Mouse (Mus musculus) WW6 (cell line): ENCODE data around the gene Col17a1.
A peak's percentile ranks its signal among the peaks of the same experiment; 100 is the strongest.

Source experiments
- DNase-seq: peaks from one replicate; pipeline ENCODE4 v3.0.0-alpha.2; 2013; ENCODE audit warnings: low read depth, low spot score

Col17a1 gene

DNA sequence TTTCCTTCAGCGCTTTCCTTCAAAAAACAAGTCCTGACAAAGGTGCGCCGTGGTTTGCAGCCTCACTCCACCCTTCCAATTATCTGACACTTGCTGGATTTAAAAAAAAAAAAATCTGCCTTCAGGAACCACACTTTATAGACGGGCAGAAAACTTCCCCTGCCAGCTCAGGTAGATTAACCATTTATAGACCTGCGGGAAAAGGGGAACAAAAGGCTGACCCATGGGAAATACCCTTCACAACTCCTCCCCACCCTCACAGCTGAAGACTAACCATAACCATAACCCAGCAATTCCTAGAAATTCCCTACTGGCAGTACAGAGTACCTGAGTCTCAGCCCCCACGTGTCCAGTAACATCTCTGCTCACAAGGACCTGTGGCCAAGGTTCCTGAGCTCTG, at the start of gene Col17a1:
Gene Col17a1, minus strand, starts transcription at position 101 of the 400 bp plus-strand sequence.
- no peak for DNase-seq

DNA sequence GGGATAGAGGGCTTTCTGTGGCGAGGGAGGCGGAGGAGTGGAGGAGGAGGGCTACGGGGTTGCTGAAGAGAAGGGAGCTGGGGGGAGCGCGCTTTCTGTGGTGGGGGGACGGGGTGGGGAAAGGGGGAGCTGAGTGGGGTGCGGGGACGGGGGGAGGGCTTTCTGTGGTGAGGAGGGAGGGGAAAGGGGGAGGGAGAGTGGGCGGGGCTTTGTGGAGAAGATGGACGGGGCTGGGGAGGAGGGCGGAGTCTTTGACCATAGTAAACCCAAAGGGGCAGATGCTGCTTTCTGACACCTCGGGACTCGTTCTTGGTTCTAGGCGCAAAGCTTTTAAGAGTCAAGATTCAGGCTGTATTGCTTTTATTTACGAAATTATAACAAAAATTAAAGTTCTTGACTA, 40.0 kb upstream of the Col17a1 start:
- peak; percentile 29 for DNase-seq

DNA sequence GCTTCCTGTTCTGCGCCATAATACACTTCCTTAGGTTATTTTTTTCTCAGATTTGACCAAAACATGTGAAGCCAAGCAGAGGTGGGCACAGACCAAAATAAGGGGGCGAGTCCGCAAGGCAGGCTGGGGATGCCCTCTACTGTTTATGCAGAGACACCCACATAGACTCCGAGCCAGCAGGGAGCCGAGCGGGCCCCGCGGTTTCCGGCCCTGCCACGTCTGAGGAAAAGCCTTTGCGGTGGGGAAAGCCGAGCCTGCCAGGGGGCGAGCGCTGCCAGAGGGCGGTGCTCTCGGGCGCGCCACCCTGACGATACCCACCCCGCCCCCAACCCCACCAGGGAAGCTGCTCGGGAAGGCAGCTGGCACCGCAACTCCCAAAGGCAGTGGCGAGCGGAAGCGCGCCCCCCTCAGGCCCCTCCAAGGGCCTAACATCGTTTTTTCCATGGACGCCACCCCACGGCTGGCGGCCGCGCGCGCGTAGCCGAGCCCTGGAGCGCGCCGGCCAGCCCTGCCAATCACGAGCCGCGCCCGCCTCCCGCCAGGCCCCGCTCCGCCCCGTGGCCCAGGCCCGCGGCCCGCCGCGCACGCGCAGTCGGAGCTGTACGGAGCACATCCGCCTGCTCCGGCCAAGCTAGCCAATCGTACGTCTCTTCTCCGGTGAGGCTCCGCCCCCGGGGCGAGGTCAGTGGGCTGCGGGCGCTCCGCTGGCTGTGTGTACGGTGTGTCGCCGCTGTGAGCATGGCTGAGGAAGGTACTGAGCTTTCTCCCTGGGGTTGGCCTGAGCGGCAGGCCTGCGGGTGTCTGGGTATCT, 39.4 kb upstream of the Col17a1 start, which contains the start of gene Sfr1:
Gene Sfr1, plus strand, starts transcription at position 612 of the 811 bp plus-strand sequence.
- peak; percentile 94 for DNase-seq

DNA sequence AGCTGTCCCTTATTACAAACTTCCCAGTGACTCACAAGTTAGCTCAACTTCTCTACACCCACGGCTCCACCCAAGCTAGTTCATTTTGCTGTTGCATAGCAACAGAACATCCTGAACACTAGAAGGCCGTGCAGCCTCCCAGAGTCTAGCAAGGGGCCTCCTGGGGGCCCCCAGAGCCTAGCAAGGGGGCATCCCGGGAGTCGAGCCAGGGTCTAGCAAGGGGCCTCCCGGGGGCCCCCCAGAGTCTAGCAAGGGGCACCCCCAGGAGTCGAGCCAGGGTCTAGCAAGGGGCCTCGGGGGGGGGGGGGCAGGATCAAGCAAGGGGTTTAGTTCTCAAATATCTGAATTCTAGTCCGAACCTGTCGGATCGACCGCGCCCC, 38.8 kb upstream of the Col17a1 start:
- DNase-seq: peak; percentile 26

DNA sequence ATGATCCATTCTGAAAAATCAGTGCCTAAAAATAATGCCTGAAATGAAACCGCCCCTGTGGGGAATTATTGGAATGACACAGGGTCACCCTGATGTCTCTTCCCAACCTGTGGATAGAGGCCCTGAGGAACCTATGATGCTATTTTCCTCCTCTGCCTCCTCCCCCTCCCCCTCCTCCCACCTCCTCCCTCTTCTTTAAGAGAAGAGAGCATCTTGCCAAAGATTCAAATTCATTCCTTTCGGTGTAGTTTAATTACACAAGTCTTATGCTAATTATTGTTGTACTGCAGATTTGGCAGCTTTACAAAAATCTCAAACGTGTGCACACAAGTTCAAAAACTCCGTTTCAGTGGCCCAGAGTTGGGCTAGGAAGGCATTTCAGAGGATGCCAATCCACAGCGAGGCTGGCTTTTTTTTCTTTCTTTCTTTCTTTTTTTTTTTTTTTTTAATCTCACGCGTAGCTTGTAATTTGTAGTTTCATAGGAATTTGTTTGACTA, 33.8 kb upstream of the Col17a1 start:
- DNase-seq: no peak

DNA sequence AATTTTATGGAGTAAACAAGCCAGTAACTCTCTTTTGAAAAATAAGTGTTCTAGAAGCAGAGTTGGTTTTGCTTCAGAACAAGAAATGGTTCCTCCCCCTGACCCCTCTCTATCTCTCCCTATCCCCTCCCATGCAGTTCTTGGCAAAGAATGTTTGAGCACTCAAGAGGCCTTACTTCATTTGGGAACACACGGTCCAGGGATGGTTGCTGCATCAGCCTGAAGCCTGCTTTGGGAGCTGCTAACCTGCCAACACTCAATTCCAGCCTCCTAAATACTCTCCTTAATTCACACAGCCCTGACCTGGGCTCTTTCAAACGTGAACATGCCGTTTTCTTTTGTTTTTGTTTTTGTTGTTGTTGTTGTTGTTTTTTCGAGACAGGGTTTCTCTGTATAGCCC, 33.0 kb upstream of the Col17a1 start:
- no peak for DNase-seq

DNA sequence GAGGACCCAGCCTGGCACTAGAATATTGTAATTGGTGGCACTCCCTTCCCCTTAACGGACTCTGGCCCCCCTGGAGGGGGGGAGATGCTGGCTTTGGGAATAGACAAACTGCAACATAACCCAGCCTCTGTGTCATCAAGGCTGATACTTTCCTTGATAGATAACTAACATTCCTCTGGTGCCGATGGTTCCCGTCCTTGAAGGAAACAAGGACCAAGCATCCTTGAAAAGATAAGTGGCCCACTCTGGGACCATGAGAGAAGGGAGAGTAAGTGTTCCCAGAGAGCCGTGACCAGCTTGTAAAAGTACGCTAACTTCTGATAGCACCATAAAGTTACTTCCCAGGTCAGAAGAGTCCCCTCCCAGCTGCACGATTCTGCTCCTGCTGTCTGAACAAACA, 30.6 kb upstream of the Col17a1 start:
- no peak for DNase-seq

DNA sequence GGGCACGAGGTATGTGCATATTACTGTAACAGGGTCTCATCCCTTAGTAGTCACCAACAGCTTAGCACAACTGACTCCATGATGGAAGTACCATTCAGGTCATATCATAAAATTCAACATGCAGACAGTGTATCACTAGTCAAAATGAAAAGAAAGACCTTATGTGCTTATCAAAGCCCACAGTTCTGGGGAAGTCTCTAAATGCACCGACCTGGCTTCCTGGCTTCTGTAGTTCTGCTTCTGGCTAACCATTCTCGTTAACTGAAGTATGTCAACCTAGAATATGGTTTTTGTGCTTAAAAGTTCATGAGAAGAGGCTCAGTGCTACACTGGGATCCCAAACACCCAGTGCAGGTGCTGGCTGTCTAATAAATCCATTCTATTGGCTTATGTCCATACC, 27.3 kb upstream of the Col17a1 start:
- no peak for DNase-seq

DNA sequence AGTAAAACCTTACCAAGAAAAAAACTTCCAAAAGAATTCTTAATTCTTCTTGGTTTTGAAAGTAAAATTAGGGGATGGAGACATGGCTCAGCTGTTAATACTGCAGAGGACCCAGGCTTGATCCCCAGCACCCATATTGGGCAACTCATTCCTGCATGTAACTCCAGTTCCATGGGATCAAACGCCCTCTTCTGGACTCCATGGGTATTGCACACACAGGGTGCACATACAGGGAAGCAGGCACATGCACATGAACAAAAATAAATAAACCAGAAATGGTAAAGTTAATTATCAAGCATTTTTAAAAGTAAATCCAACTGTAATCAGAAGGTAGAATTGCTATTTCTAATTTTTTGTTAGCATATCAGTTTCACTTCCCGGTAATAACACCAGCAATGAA, 24.2 kb upstream of the Col17a1 start:
- DNase-seq: peak; percentile 5

DNA sequence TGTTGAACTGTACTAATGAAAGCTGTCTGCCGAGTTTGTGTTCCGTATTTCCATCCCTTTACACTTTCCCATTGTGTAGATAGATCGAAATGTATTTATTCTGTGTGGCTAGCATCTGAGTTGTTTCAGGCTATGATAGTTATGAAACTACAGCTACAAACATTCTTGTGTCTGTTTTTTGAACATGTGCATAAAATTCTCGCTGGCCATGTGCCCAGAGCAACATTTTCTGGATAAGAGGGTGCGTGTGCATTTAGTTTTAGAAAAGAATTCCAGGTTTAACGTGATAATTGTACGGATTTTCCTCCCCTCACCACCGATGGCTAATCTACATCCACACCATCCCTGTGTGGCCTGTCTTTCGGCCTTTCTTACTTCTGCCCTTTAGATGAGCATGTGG, 21.6 kb upstream of the Col17a1 start:
- no peak for DNase-seq

DNA sequence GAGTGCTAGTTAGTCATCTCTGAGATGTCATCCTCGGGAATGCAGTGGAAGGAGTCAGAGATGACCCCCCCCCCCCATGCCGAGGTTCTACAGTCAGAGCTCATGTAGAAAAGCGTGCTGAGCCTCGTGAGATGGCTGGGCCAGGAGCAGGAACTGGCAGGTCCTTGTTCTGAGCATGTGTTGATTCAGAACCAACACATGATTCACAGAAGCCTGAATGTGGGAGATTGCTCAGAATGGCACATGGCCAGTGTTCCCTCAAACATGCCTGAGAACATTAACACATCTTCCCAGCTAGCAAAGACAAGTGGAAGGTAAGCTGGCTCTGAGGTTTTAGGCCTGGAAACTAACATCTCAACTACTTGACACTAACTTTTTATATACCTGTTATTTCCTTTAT, 18.5 kb upstream of the Col17a1 start:
- DNase-seq: no peak

DNA sequence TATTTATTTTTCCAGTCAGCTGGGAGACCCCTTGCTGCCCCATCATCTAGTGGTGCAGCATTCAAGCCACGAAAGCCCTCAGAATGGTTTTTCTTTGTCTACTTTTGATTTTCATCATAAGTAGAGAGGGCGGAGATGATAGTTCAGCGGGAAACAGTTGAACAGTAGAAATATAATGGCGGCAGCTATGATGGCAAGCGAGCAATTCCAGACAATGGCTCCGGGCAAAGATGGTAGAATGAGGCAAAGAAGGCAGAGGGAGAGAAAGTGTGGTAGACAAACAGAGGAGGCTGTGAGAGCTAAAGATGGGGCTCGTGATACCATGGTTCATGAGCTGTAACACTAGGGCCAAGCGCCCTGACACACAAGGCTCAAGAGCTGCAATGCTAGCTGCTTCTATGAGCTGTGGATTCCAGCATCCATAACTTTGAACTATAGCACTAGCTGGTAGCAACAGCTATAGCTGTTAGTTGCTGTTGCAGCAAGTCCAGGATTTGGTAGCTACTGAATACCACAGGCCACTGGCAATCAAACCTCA, 13.9 kb upstream of the Col17a1 start:
- DNase-seq: no peak

DNA sequence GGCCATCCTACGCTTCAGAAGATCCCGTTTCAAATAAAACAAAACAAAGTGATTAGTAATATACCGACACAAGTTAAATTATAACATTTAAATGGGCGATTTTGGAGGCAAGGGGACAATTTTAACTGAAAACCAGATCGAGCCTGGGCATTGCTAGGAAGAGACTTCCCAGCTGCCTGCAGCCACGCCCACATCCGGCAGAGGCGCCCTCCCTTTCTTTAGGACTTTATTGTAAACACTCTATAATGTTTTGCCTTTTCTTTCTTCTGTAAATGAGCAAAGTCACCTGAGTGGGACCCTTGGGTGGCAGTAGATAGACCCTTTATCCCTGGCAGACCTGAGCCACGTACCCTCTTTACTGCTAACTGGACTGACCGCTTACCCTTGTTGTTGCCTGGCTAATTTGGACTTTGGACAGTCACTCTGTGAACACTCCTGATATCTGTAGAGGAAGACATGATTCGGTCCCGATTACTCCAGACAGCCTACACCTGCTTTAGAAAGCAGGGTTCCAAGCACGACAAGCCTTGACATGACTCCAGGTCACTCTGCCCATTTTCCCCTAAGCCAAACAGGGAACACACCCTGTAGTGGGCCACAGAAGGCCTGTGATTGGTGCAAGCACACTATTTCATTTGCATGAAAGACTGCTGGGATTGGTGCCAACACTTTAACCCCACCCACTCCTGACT, 13.3 kb upstream of the Col17a1 start:
- DNase-seq: peak; percentile 31

DNA sequence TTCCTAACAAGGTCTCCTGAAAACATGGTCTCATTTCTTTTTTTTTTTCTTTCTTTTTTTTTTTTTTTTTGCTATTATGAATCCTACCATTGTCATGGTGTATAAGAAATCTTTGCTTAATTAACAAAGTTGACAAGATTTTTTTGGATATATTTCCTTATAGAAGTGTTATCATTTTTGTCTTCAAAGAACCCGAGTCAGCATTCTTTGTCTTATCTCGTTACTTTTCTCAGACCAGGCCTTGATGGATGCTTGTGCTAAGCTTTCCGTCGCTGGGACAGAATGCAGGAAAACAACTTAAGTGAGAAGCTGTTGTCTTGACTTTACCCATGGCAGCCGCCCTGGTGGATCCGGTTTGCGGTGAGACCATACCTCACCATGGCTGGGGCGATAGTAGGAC, 8.6 kb upstream of the Col17a1 start:
- DNase-seq: no peak

DNA sequence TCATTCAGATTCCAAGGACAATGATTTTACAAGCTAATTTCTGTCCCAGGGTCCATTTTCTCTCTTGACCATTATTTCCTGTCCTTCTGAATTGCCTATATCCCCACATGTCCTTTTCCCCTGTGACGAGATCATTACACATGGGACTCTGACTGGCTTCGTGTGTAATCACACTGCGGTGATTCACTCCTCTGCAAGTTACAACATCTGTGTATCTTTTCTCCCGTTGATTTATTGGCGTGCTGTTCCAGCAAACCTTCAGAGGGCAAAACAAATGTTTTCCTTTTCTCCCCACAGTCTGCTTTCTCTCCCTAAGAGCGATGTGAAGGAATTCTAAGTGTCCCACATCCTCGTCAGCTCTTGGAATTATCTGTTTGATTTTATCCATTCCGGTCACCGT, 7.8 kb upstream of the Col17a1 start:
- DNase-seq: no peak

DNA sequence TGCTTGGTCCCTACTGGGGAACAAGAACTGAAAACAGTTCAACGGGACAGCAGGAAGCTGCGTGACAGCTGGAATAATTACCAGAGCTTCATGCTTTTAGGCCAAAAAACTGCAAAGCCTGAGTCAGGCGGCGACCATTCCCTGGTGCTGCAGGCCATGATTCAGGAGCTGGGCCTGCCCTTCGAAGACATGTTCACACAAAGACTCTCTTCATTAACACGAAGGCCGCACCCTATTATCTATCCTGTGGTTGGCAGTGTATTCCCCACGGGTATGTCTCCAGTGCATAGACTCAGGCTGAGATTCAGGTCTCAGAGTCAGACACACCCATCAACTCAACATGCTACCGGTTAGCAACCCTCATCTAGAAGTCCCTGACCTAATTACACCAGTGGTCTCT, 6.4 kb upstream of the Col17a1 start:
- no peak for DNase-seq

DNA sequence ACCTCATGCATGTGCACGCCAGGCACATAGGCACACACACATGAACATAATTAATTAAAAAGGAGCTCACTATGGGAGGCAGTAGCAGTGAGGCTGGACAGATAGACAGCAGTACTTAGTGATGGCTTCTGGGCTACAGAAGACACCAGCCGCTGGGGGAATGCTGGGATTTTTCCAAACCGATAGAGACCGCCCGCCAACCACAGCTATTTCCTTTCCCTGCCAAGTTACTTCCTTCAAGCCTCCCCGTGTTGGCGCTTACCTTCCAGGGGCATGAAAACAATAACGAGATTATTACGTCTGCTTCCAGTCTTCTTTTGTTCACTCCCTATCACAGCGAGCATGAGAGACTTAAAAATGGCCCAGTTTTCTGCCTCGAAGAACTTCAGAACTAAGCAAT, 5.2 kb upstream of the Col17a1 start:
- DNase-seq: no peak

DNA sequence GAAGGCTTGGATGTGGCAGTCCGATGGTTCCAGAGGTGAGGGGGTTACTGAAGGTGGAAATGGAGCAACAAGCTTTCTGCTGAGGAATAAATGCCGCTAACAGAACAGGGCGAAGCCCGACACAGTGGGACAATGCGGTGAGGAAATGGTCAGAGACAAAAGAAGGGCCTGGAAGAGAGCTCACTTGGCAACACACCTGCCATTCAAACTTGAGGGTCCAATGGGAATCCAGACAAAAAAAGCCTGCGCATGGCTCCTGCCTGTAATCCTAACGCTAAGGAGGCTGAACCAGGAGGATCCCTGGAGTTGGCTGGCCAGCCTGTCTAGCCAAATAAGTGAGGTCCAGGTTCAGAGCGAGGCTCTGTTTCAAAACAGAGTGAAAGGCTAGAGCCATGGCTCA, 4.5 kb upstream of the Col17a1 start:
- DNase-seq: peak; percentile 46

DNA sequence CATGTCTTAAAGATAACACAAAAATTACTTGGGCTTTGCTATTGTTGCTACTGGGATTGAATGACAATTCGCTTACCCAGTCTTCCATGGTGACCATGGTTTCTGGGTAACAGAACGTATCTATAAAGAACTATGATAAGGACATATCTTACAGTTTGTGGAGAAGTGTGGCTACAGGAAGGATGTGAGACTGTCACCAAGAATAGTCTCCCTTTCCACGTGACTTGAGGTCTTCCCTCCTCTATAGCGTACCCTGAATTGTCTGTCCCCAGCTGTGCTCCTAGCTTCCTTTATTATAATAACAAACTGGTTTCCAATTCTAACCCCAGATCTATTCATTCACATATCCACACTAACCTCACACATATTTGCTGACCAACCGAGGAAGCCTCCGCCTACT, 3.8 kb upstream of the Col17a1 start:
- DNase-seq: no peak

DNA sequence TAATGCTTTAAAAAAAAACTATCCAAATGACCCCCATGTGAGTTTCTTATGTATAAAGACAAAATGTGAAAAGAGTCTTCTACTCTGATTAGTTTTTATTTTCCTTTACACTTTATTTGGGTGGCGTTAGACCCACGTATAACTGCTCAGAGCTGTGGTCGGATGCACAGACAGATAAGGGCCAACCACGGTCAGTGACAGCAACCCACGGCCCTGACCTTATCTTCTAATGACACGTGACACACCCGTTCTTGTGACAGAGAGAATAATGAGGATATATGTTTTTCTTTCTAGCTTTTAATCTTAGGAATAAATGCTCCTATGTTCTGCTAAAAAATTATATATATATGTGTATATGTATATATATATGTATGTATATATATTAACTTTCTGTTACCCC, 2.3 kb downstream of the Col17a1 start:
- DNase-seq: no peak

DNA sequence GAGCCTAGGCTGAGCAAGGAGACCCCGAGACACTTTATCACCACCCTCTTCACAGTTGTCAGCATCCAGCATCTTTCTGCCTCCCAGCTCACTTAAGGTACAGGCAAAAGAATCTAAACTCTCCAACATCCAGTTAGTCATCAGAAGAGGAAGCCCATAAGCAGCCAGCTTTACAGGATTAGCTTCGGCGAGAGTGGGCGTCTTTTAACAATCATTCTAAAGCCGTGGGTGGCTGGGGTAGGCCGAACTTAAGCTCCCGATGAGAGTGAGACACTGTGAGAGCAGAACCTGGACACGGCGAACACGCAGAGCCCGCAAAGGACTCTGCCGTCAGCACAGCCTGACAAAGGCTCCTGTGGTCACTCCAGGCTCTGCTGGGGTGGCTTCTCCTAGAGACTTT, 13.2 kb downstream of the Col17a1 start:
- no peak for DNase-seq

DNA sequence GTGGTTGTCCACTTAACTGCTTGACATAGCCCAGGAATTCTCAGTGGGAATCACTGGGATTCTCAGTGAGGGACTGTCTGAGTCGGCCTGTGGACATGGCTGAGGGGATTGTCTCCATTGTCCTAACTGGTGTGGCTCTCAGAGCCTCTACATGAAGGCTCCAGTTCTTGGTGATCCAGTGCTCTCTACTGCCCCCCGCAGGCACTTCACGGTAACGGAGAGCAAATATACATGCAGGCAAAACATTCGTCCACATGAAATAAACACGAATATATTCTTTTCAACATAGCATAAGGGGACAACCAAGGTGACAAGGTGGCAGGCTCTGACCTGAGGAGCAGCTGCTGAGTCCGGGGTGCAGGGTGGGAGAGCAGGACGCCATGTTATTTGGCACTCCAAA, 17.5 kb downstream of the Col17a1 start:
- peak; percentile 34 for DNase-seq

DNA sequence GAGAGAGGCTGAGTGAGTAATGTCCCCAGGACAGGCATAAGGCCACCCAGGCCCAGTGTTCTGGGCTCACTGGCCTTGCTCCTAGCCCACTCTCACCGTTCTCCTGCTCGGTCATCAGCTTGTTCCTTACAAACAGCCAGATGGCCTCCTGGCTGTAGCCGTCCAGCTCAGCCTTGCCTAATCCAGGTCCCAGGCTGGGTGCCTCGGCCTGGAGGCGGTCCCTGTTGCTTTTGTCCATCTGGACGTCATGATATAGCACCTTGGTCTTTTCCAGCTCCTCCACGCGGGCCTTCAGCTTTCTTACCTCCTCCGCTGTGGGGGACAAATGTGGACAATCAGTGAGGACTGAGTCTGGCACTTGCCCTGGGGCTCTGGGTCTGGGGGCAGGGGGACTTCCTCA, 23.5 kb downstream of the Col17a1 start:
- no peak for DNase-seq
